Mouse (Mus musculus): ENCODE measurements around the gene Gtf2h3.

Gtf2h3 gene

GRCm38 (mm10) chr5:124636139-124636538 lies 57.2 kb downstream of the Gtf2h3 start:
- in situ Hi-C loops (cut with MboI) = no loop called here

GRCm38 (mm10) chr5:124636694-124637093 lies 57.8 kb downstream of the Gtf2h3 start:
- in situ Hi-C loops (cut with MboI) = no loop called here

DNA sequence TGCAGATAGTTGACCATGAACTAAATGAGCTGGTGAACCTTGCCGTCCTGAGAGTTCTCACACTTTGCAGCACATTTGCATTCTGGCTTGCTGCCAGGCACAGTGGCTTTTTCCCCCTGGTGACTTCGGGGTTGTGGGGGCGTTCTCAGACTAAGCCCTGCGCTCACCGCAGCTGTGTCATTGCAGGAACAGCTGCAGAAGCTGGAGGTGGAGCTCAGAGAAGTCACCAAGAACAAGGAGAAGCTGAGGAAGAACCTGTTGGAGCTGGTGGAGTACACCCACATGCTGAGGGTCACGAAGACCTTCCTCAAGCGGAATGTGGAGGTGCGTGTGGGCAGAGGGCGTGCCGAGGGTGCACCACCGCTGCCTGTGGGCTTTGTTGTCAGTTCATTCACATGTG lies 58.4 kb downstream of the Gtf2h3 start:
- in situ Hi-C loops (cut with MboI) = no loop called here

GRCm38 (mm10) chr5:124637836-124638235 lies 58.9 kb downstream of the Gtf2h3 start:
- in situ Hi-C loops (cut with MboI) = no loop called here
